Mouse (Mus musculus): ENCODE data around the gene Bphl.
A peak's percentile ranks its signal among the peaks of the same experiment; 100 is the strongest.
"Not testable (repeated sequence)": the region's sequence is repeated elsewhere in the genome, so short reads cannot be mapped to it uniquely, and the experiment has no call there.

Gene Bphl

GRCm38 (mm10) chr13:34088201-34088649 lies 50.8 kb downstream of the Bphl start:
- not testable (repeated sequence) for DNase-seq (ENCODE audit: low spot score in 2 of 2)

GRCm38 (mm10) chr13:34088871-34089288 lies 51.5 kb downstream of the Bphl start:
- DNase-seq (ENCODE audit: low spot score in 2 of 2) = no peak

GRCm38 (mm10) chr13:34089358-34089757 lies 52.0 kb downstream of the Bphl start:
- DNase-seq (ENCODE audit: low spot score in 2 of 2) = no peak

GRCm38 (mm10) chr13:34095542-34096435 lies 58.4 kb downstream of the Bphl start:
- no peak for DNase-seq (ENCODE audit: low spot score in 2 of 2)

GRCm38 (mm10) chr13:34096455-34096854 lies 59.1 kb downstream of the Bphl start:
- no peak for DNase-seq (ENCODE audit: low spot score in 2 of 2)

- DNase-seq (ENCODE audit: low spot score in 2 of 2) = no peak
Observed at GRCm38 (mm10) chr13:34097086-34097485, 59.7 kb downstream of the Bphl start.

GRCm38 (mm10) chr13:34100733-34101132 lies 63.3 kb downstream of the Bphl start:
- peak; percentile 25 to 44 for DNase-seq (ENCODE audit: low spot score in 2 of 2)

- no peak for DNase-seq (ENCODE audit: low spot score in 2 of 2)
Observed at GRCm38 (mm10) chr13:34101247-34101646, 63.9 kb downstream of the Bphl start.

GRCm38 (mm10) chr13:34101908-34102307 lies 64.5 kb downstream of the Bphl start:
- DNase-seq (ENCODE audit: low spot score in 2 of 2) = no peak

- no peak for DNase-seq (ENCODE audit: low spot score in 2 of 2)
Observed at GRCm38 (mm10) chr13:34105364-34105763, 68.0 kb downstream of the Bphl start.

- no peak for DNase-seq (ENCODE audit: low spot score in 2 of 2)
Observed at GRCm38 (mm10) chr13:34106256-34106655, 68.9 kb downstream of the Bphl start.

GRCm38 (mm10) chr13:34106999-34107398 lies 69.6 kb downstream of the Bphl start:
- no peak for DNase-seq (ENCODE audit: low spot score in 2 of 2)

- no peak for DNase-seq (ENCODE audit: low spot score in 2 of 2)
Observed at GRCm38 (mm10) chr13:34109035-34109676, 71.8 kb downstream of the Bphl start.

GRCm38 (mm10) chr13:34109677-34110058 lies 72.3 kb downstream of the Bphl start:
- DNase-seq (ENCODE audit: low spot score in 2 of 2) = no peak

- no peak for DNase-seq (ENCODE audit: low spot score in 2 of 2)
Observed at GRCm38 (mm10) chr13:34111019-34111418, 73.6 kb downstream of the Bphl start.

GRCm38 (mm10) chr13:34111878-34112277 lies 74.5 kb downstream of the Bphl start:
- no peak for DNase-seq (ENCODE audit: low spot score in 2 of 2)

GRCm38 (mm10) chr13:34112369-34113081 lies 75.1 kb downstream of the Bphl start:
- DNase-seq (ENCODE audit: low spot score in 2 of 2) = no peak

GRCm38 (mm10) chr13:34113086-34113485 lies 75.7 kb downstream of the Bphl start:
- DNase-seq (ENCODE audit: low spot score in 2 of 2) = no peak

GRCm38 (mm10) chr13:34114654-34115053 lies 77.3 kb downstream of the Bphl start:
- DNase-seq (ENCODE audit: low spot score in 2 of 2) = no peak

- no peak for DNase-seq (ENCODE audit: low spot score in 2 of 2)
Observed at GRCm38 (mm10) chr13:34116508-34116907, 79.1 kb downstream of the Bphl start.

GRCm38 (mm10) chr13:34118816-34119215 lies 81.4 kb downstream of the Bphl start:
- DNase-seq (ENCODE audit: low spot score in 2 of 2) = peak in 1 of 2 experiments; percentile 48

GRCm38 (mm10) chr13:34119406-34119805 lies 82.0 kb downstream of the Bphl start:
- DNase-seq (ENCODE audit: low spot score in 2 of 2) = no peak
